16 mouse cellular contexts compared by ENCODE assay signal in genomic region chr15:94847501-94847900, GRCm38 (mm10).
DNase-seq lines count a peak whose midpoint lies in the region; ATAC-seq and TF ChIP-seq lines count a peak whose summit lies in the region.
"Had no signal": no experiment of that assay in that cellular context is flagged by ENCODE, and none has a peak within 500 bp of the region (broad histone marks: within the 10 kb centered on the region; RNA-seq: fewer than 3 reads in every experiment).

No protein-coding gene starts in this region.

- intact Hi-C loops in left cerebral cortex, adult 2 months (cut with DNase I): loop anchor here (5.0 to 10.0 kb wide), 2 partner anchors 230 to 727 kb away; no protein-coding TSS in a partner anchor
- intact Hi-C loops in left cerebral cortex, postnatal 10 days (cut with DNase I): loop anchor here (10.0 kb wide), 2 partner anchors 677 to 727 kb away; partner anchors contain the start of gene Nell2
- intact Hi-C loops in left cerebral cortex, postnatal 4 days (cut with DNase I): loop anchor here (10.0 kb wide), 1 partner anchor 347 kb away; no protein-coding TSS in a partner anchor

- 88% methylated on average over 2 of the region's 2 CpGs for WGBS in forebrain, embryonic 14.5 days
- WGBS in forebrain, embryonic 13.5 days: 83% methylated on average over 2 of the region's 2 CpGs
- 64% methylated on average over 2 of the region's 2 CpGs for WGBS in kidney, adult 2 months

- ATAC-seq in forebrain, embryonic 14.5 days: no peak
- ATAC-seq in forebrain, embryonic 13.5 days: no peak
- ATAC-seq: activated CD4-positive, CD25-positive, alpha-beta regulatory T cell, adult 4 months; intestine, embryonic 15.5 days had no signal

- H3K4me2 ChIP-seq in forebrain, embryonic 14.5 days (ENCODE audit: low read length): no peak overlapping the region
- no peak overlapping the region for H3K4me2 ChIP-seq in forebrain, embryonic 13.5 days
- H3K4me2 ChIP-seq: intestine, embryonic 15.5 days had no signal

- H3K36me3 ChIP-seq in forebrain, embryonic 14.5 days (ENCODE audit: control insufficient read depth, insufficient read depth, low read length): no peaks in the 10 kb centered on the region
- no peaks in the 10 kb centered on the region for H3K36me3 ChIP-seq in forebrain, embryonic 13.5 days (ENCODE audit: poor library complexity, severe bottlenecking)
- H3K36me3 ChIP-seq in kidney, adult 2 months (ENCODE audit: control insufficient read depth, insufficient read depth, low read length): no peaks in the 10 kb centered on the region
- H3K36me3 ChIP-seq: intestine, embryonic 15.5 days had no signal

- no peak overlapping the region for H3K27ac ChIP-seq in forebrain, embryonic 14.5 days (ENCODE audit: low read depth, low read length)
- no peak overlapping the region for H3K27ac ChIP-seq in forebrain, embryonic 13.5 days
- no peak overlapping the region for H3K27ac ChIP-seq in left cerebral cortex, adult 2 months
- H3K27ac ChIP-seq in kidney, adult 2 months (ENCODE audit: insufficient read depth, low read depth, low read length): no peak overlapping the region
- H3K27ac ChIP-seq: intestine, embryonic 15.5 days had no signal

- no peak for TF ChIP-seq POLR2A in kidney, adult 2 months (IDR thresholded peaks at IDR 0.05; ENCODE audit: low read depth, low read length)

- peak; percentile 64 for TF ChIP-seq CTCF in left cerebral cortex, adult 2 months (IDR thresholded peaks at IDR 0.05)
- TF ChIP-seq CTCF in kidney, adult 2 months (conservative IDR thresholded peaks at IDR 0.05; ENCODE audit: insufficient read depth, insufficient read length, low read depth, low read length): no peak

- H3K9ac ChIP-seq in forebrain, embryonic 14.5 days (ENCODE audit: low read length): no peak overlapping the region
- H3K9ac ChIP-seq in forebrain, embryonic 13.5 days: no peak overlapping the region
- H3K9ac ChIP-seq: intestine, embryonic 15.5 days had no signal

- no peaks in the 10 kb centered on the region for H3K4me1 ChIP-seq in forebrain, embryonic 14.5 days (ENCODE audit: control insufficient read depth, insufficient read depth, low read length)
- no peaks in the 10 kb centered on the region for H3K4me1 ChIP-seq in forebrain, embryonic 13.5 days
- no peaks in the 10 kb centered on the region for H3K4me1 ChIP-seq in kidney, adult 2 months (ENCODE audit: control insufficient read depth, insufficient read depth, low read length)
- H3K4me1 ChIP-seq: intestine, embryonic 15.5 days had no signal

- H3K9me3 ChIP-seq in forebrain, embryonic 14.5 days (replicated peaks; ENCODE audit: control insufficient read depth, low read length): no peaks in the 10 kb centered on the region
- H3K9me3 ChIP-seq in forebrain, embryonic 13.5 days (replicated peaks): no peaks in the 10 kb centered on the region
- H3K9me3 ChIP-seq: intestine, embryonic 15.5 days had no signal

- no peaks in the 10 kb centered on the region for H3K27me3 ChIP-seq in forebrain, embryonic 14.5 days (replicated peaks; ENCODE audit: control insufficient read depth, insufficient read depth, low read length)
- H3K27me3 ChIP-seq in forebrain, embryonic 13.5 days: no peaks in the 10 kb centered on the region
- H3K27me3 ChIP-seq in kidney, adult 2 months (replicated peaks; ENCODE audit: control insufficient read depth, insufficient read depth, low read length): no peaks in the 10 kb centered on the region
- H3K27me3 ChIP-seq: CH12.LX; intestine, embryonic 15.5 days had no signal

- no peak overlapping the region for H3K4me3 ChIP-seq in forebrain, embryonic 14.5 days (ENCODE audit: low read depth, low read length)
- H3K4me3 ChIP-seq in forebrain, embryonic 13.5 days: no peak overlapping the region
- H3K4me3 ChIP-seq in left cerebral cortex, adult 2 months: no peak overlapping the region
- no peak overlapping the region for H3K4me3 ChIP-seq in kidney, adult 2 months (ENCODE audit: insufficient read depth, low read depth, low read length)
- H3K4me3 ChIP-seq: intestine, embryonic 15.5 days had no signal

- peak; percentile 41 for DNase-seq in forebrain, embryonic 14.5 days (ENCODE audit: low spot score)
- DNase-seq in left cerebral cortex, adult 2 months (ENCODE audit: extremely low spot score in 1 of 2, low spot score in 2 of 2): no peak
- DNase-seq in left cerebral cortex, postnatal 10 days (ENCODE audit: extremely low spot score in 1 of 2, low spot score in 2 of 2): no peak
- DNase-seq in brain, adult 2 months (ENCODE audit: low read depth, low spot score): peak; percentile 80
- peak; percentile 40 to 52 for DNase-seq in cerebellum, postnatal 10 days
- no peak for DNase-seq in kidney, adult 2 months
- no peak for DNase-seq in left cerebral cortex, postnatal 4 days
- DNase-seq: adrenal gland, postnatal 36 days; heart, adult 11 months; kidney, postnatal 25 days; lung, adult 2 months; thymus, adult 2 months had no signal

Comparison
In these comparisons a context has a peak if more than half of its experiments do, and no peak if none do; other contexts are left out.
1. DNase-seq: peak in forebrain, embryonic 14.5 days (single experiment), brain, adult 2 months (single experiment) and cerebellum, postnatal 10 days (2 of 2); none in left cerebral cortex, adult 2 months (0 of 2), left cerebral cortex, postnatal 10 days (0 of 2), kidney, adult 2 months (single experiment) and left cerebral cortex, postnatal 4 days (single experiment).